Comparison of ENCODE assay signal across 10 mouse cellular contexts in the genomic region with DNA sequence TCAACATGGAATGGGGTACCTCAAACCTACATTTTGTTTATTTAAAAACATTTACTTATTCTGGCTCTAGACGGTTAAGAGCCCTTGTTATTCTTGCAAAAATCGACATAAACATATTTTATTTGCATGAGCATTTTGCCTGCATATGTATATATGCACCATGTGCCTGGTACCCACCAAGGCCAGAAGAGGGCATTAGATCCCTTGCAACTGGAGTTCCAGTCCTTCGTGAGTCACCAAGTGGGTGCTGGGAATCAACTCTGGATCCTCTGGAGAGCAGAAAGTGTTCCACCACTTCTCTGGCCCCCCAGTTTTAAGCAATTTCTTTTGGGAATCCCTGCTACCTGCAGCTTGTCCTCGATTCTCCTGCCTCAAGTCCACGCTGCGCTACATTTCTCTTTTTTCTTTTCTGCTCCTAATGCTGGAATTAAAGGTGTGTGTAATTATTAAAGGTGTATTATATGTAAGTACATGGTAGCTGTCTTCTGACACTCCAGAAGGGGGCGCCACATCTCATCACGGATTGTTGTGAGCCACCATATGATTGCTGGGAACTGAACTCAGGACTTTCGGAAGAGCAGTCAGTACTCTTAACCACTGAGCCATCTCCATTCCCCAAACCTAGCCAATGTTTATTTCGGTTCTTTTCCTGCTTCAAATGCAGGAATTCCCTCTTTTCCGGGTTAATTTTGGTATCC. TPM values are rescaled to one million over a fixed set of nuclear protein-coding genes. Genes with fewer than 3 reads are reported as not detected.
DNase-seq lines count a peak whose midpoint lies in the region; ATAC-seq and TF ChIP-seq lines count a peak whose summit lies in the region.
"Had no signal": no experiment of that assay in that cellular context is flagged by ENCODE, and none has a peak within 500 bp of the region (broad histone marks: within the 10 kb centered on the region; RNA-seq: fewer than 3 reads in every experiment).

No protein-coding gene starts in this region.

- no peak overlapping the region for H3K9ac ChIP-seq in lung, postnatal 0 days (replicated peaks; ENCODE audit: low read depth)
- H3K9ac ChIP-seq in hindbrain, embryonic 15.5 days = peak overlapping the region; percentile 83; the same call in 1 of the 2 replicates
- no peak overlapping the region for H3K9ac ChIP-seq in heart, embryonic 11.5 days (ENCODE audit: low read depth, low read length)

- DNase-seq in cerebellum, postnatal 10 days = peak; percentile 54 to 59
- no peak for DNase-seq in cerebellum, postnatal 4 days (ENCODE audit: low spot score in 2 of 2)
- no peak for DNase-seq in lung, postnatal 0 days (ENCODE audit: low spot score)
- no peak for DNase-seq in lung, postnatal 14 days
- peak; percentile 33 for DNase-seq in naive thymus-derived CD4-positive, alpha-beta T cell, adult 2 months (ENCODE audit: low read depth)
- DNase-seq in spleen, adult 18-20 months = no peak
- DNase-seq: cerebellum, adult 9-11 months had no signal

- H3K4me1 ChIP-seq in lung, postnatal 0 days (ENCODE audit: insufficient read depth, low read depth, low read length) = peaks cover 12% of the 10 kb centered on the region; the same call in 1 of the 2 replicates
- peaks cover 16% of the 10 kb centered on the region for H3K4me1 ChIP-seq in hindbrain, embryonic 15.5 days (replicated peaks)
- H3K4me1 ChIP-seq in heart, embryonic 11.5 days (ENCODE audit: control insufficient read depth, insufficient read depth, low read length) = peaks cover 12% of the 10 kb centered on the region

- H3K27ac ChIP-seq in lung, postnatal 0 days (ENCODE audit: low read length) = no peak overlapping the region
- H3K27ac ChIP-seq in hindbrain, embryonic 15.5 days (replicated peaks) = peak overlapping the region; percentile 95; the same call in 1 of the 2 replicates
- H3K27ac ChIP-seq in heart, embryonic 11.5 days (ENCODE audit: low read depth, low read length) = no peak overlapping the region
- H3K27ac ChIP-seq: stomach, embryonic 15.5 days had no signal

- no peaks in the 10 kb centered on the region for H3K36me3 ChIP-seq in lung, postnatal 0 days (ENCODE audit: insufficient read depth, low read length)
- H3K36me3 ChIP-seq in hindbrain, embryonic 15.5 days = peaks cover 40% of the 10 kb centered on the region
- H3K36me3 ChIP-seq in heart, embryonic 11.5 days (ENCODE audit: control insufficient read depth, insufficient read depth, low read length) = peaks cover 9% of the 10 kb centered on the region; the same call in 1 of the 2 replicates
- H3K36me3 ChIP-seq: stomach, embryonic 15.5 days had no signal

- 92% methylated on average over 11 of the region's 11 CpGs for WGBS in lung, postnatal 0 days
- 94% methylated on average over 11 of the region's 11 CpGs for WGBS in hindbrain, embryonic 15.5 days
- WGBS in heart, embryonic 11.5 days (ENCODE audit: insufficient replicate concordance) = 89% methylated on average over 11 of the region's 11 CpGs

- H3K27me3 ChIP-seq in lung, postnatal 0 days (replicated peaks; ENCODE audit: insufficient read depth, low read length) = no peaks in the 10 kb centered on the region
- H3K27me3 ChIP-seq in hindbrain, embryonic 15.5 days = peaks cover 3% of the 10 kb centered on the region; the same call in 1 of the 2 replicates
- no peaks in the 10 kb centered on the region for H3K27me3 ChIP-seq in heart, embryonic 11.5 days (ENCODE audit: control insufficient read depth, insufficient read depth, low read length)
- H3K27me3 ChIP-seq: stomach, embryonic 15.5 days had no signal

- ATAC-seq in lung, postnatal 0 days = no peak
- ATAC-seq in hindbrain, embryonic 15.5 days (ENCODE audit: low FRiP score, low read depth) = no peak
- no peak for ATAC-seq in heart, embryonic 11.5 days (replicated peaks; ENCODE audit: insufficient number of reproducible peaks, low FRiP score, low TSS enrichment)

- no peak overlapping the region for H3K4me3 ChIP-seq in lung, postnatal 0 days (ENCODE audit: low read depth, low read length)
- no peak overlapping the region for H3K4me3 ChIP-seq in hindbrain, embryonic 15.5 days
- no peak overlapping the region for H3K4me3 ChIP-seq in heart, embryonic 11.5 days (ENCODE audit: low read depth, low read length)

- no peaks in the 10 kb centered on the region for H3K9me3 ChIP-seq in lung, postnatal 0 days (ENCODE audit: low read length)
- H3K9me3 ChIP-seq in hindbrain, embryonic 15.5 days = no peaks in the 10 kb centered on the region
- no peaks in the 10 kb centered on the region for H3K9me3 ChIP-seq in heart, embryonic 11.5 days (replicated peaks; ENCODE audit: control insufficient read depth, low read length)
- H3K9me3 ChIP-seq: stomach, embryonic 15.5 days had no signal

- TF ChIP-seq EP300 in lung, postnatal 0 days (IDR thresholded peaks at IDR 0.05) = no peak

- no peak overlapping the region for H3K4me2 ChIP-seq in lung, postnatal 0 days (replicated peaks; ENCODE audit: low read depth, low read length)
- H3K4me2 ChIP-seq in hindbrain, embryonic 15.5 days = peak overlapping the region; percentile 96
- no peak overlapping the region for H3K4me2 ChIP-seq in heart, embryonic 11.5 days

- peak; percentile 14; the same call in 1 of the 2 replicates for TF ChIP-seq CTCF in lung, postnatal 0 days (IDR thresholded peaks at IDR 0.05)

RNA-seq across cellular contexts. Expression of a gene that starts 14.8 kb away (rescaled TPM):
- 1.9 and 2.2 TPM in 2 replicates for polyA plus RNA-seq in lung, postnatal 0 days (2015; fragmentation: Nextera tagmentation; extraction: Ambion mirVana)
- 126 and 137 TPM in 2 replicates for polyA plus RNA-seq in hindbrain, embryonic 15.5 days (2015; fragmentation: Nextera tagmentation; extraction: Ambion mirVana)
- polyA plus RNA-seq in heart, embryonic 11.5 days (2014; fragmentation: Nextera tagmentation; extraction: Ambion mirVana) = 12.3 and 18.6 TPM in 2 replicates

RNA-seq across cellular contexts. Expression of a gene that starts 23.6 kb away (rescaled TPM):
- polyA plus RNA-seq in lung, postnatal 0 days (2015; fragmentation: Nextera tagmentation; extraction: Ambion mirVana) = 64.4 and 68.4 TPM in 2 replicates
- polyA plus RNA-seq in hindbrain, embryonic 15.5 days (2015; fragmentation: Nextera tagmentation; extraction: Ambion mirVana) = 127 and 146 TPM in 2 replicates
- polyA plus RNA-seq in heart, embryonic 11.5 days (2014; fragmentation: Nextera tagmentation; extraction: Ambion mirVana) = 119 and 126 TPM in 2 replicates

RNA-seq across cellular contexts. Expression of a gene that starts 23.7 kb away (rescaled TPM):
- polyA plus RNA-seq in lung, postnatal 0 days (2015; fragmentation: Nextera tagmentation; extraction: Ambion mirVana) = 50.1 and 51.1 TPM in 2 replicates
- 56.0 and 56.3 TPM in 2 replicates for polyA plus RNA-seq in hindbrain, embryonic 15.5 days (2015; fragmentation: Nextera tagmentation; extraction: Ambion mirVana)
- 47.5 and 49.6 TPM in 2 replicates for polyA plus RNA-seq in heart, embryonic 11.5 days (2014; fragmentation: Nextera tagmentation; extraction: Ambion mirVana)

RNA-seq across cellular contexts. Expression of a gene that starts 23.9 kb away (rescaled TPM):
- 0.31 TPM in 1 of 2 replicates, not detected in the other for polyA plus RNA-seq in lung, postnatal 0 days (2015; fragmentation: Nextera tagmentation; extraction: Ambion mirVana)
- polyA plus RNA-seq in hindbrain, embryonic 15.5 days (2015; fragmentation: Nextera tagmentation; extraction: Ambion mirVana) = 0.42 and 0.77 TPM in 2 replicates
- not detected in 2 replicates for polyA plus RNA-seq in heart, embryonic 11.5 days (2014; fragmentation: Nextera tagmentation; extraction: Ambion mirVana)
- polyA plus RNA-seq: stomach, embryonic 15.5 days had no signal

RNA-seq across cellular contexts. Expression of a gene that starts 24.9 kb away (rescaled TPM):
- polyA plus RNA-seq in lung, postnatal 0 days (2015; fragmentation: Nextera tagmentation; extraction: Ambion mirVana) = 3.0 and 3.6 TPM in 2 replicates
- 2.0 and 2.9 TPM in 2 replicates for polyA plus RNA-seq in hindbrain, embryonic 15.5 days (2015; fragmentation: Nextera tagmentation; extraction: Ambion mirVana)
- 3.6 and 5.5 TPM in 2 replicates for polyA plus RNA-seq in heart, embryonic 11.5 days (2014; fragmentation: Nextera tagmentation; extraction: Ambion mirVana)

Comparison
In these comparisons a context has a peak if more than half of its experiments do, and no peak if none do; other contexts are left out.
1. DNase-seq: peak in cerebellum, postnatal 10 days (2 of 2) and naive thymus-derived CD4-positive, alpha-beta T cell, adult 2 months (single experiment); none in cerebellum, postnatal 4 days (0 of 2), lung, postnatal 0 days (single experiment), lung, postnatal 14 days (single experiment) and spleen, adult 18-20 months (0 of 2).